Mouse (Mus musculus): ENCODE results near the gene Mecom.

The Mecom gene

GRCm38 (mm10) chr3:29963953-29964352 lies 583.9 kb downstream of the Mecom start:
- no peak for DNase-seq (ENCODE audit: low read depth, low spot score)

- DNase-seq (ENCODE audit: low read depth, low spot score): no peak
These were observed 584.4 kb downstream of the Mecom start for GRCm38 (mm10) chr3:29963447-29963846.

GRCm38 (mm10) chr3:29959051-29959450 lies 588.8 kb downstream of the Mecom start:
- no peak for DNase-seq (ENCODE audit: low read depth, low spot score)

DNA sequence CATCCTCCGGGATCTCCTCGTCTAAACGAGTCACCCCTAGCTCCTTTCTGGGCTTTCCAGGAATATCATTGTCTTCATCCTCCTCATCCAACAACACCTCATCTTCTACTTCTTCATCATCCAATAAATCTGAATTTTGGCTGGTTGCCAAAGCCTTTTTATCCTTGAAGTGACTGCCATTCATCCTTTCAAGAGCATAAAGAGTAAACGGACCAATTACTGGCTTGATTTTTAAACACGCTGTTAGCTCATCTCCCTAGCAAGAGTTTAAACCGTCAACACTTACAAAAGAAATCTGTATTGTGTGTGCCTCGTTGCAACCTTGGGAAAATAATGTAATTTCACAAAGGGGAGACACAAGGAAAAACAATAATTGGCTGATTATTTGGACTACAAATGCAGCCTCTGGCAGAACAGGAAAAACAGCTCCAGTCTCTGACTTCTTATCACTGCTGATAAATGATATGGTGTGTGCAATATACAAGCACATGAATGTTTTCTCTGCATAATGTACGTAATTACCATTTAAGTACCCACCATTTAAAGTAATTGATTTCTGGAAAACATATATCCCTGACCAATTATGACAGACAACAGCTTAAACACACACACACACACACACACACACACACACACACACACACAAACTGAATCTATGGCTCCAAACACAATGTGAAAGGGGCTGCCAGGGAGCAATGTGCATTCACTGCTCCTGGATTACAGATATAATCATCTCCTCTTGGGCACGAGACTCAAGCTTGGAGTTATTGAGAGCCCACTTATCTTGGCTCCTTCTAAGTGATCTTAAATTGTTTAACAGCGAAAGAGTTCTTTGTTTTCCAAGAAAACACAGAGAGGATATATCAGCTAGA lies 590.2 kb downstream of the Mecom start:
- DNase-seq (ENCODE audit: low read depth, low spot score): no peak

DNA sequence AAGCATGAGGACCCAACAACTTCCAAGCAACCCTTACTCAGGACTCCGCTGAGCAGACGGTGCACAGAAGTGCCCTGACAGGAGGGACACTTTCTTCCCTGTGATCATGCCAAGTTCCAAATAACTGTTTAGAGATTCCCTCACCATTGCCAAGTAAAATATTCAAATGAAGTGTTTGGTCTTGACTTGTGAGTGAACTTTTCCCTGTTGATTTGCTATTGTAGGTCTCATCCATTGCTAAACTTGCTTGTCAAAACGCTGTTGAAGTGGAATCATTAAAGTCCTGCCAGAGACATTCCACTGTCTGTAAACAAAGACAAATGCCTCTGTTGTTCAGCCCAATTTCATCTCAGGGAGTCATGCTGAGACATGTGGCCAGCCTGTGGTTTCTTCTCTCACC lies 594.5 kb downstream of the Mecom start:
- DNase-seq (ENCODE audit: low read depth, low spot score): peak; percentile 10

DNA sequence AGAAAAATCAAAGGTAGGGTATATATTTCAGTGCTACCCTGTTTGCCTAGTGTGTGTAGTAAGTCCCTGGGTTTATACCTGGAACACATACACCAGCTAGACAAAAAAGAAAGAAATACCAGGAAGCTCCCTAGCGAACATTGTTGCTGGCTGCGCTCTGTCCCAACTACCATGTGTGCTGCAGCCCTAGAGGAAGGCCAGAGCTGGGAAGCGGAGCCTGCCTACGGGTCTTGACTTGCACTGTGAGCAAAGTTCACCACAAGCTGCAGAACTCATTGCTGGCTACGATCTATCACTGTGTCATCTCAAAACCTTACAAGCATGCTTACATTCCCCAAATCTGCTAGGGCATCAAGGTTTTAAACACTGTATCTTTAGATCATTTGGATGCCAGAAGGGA lies 597.0 kb downstream of the Mecom start:
- DNase-seq (ENCODE audit: low read depth, low spot score): peak; percentile 8

- DNase-seq (ENCODE audit: low read depth, low spot score): no peak
These were observed 644.1 kb downstream of the Mecom start for GRCm38 (mm10) chr3:29903596-29904308.
